Mouse (Mus musculus) forebrain, embryonic 11.5 days (tissue): ENCODE results near the gene Tpm4. TPM values are rescaled to one million over a fixed set of nuclear protein-coding genes. Genes with fewer than 3 reads are reported as not detected.

Experiments
- ATAC-seq: fragments of 200-750 bp; cut with Nextera tagmentation; replicated peaks from 2 replicates; pipeline ENCODE4 v1.8.0; 2017; ENCODE audit warnings: moderate TSS enrichment; ENCODE audit not compliant: low FRiP score
- DNase-seq: peaks from one replicate; pipeline ENCODE4 v3.0.0-alpha.2; 2017; ENCODE audit warnings: low spot score
- H3K27ac ChIP-seq: fragments of 300-500 bp; sonication (generic); 2 replicates; pipeline ENCODE4 v1.5.1; 2014; ENCODE audit warnings: low read depth, low read length
- H3K27me3 ChIP-seq: fragments of 300-500 bp; sonication (generic); 2 replicates; pipeline ENCODE4 v1.6.1; 2014; ENCODE audit warnings: mild to moderate bottlenecking, low read length, mixed read lengths; ENCODE audit not compliant: control insufficient read depth, insufficient read depth
- H3K36me3 ChIP-seq: fragments of 300-500 bp; sonication (generic); 2 replicates; pipeline ENCODE4 v1.6.1; 2014; ENCODE audit warnings: mild to moderate bottlenecking, low read length, moderate library complexity, mixed read lengths; ENCODE audit not compliant: control insufficient read depth, insufficient read depth
- H3K4me1 ChIP-seq: fragments of 300-500 bp; sonication (generic); replicated peaks from 2 replicates; pipeline ENCODE4 v1.6.1; 2014; ENCODE audit warnings: low read length, mixed read lengths; ENCODE audit not compliant: control insufficient read depth, insufficient read depth
- H3K4me2 ChIP-seq: fragments of 300-500 bp; sonication (generic); 2 replicates; pipeline ENCODE4 v1.6.1; 2014; ENCODE audit warnings: low read depth, mild to moderate bottlenecking, low read length, moderate library complexity, mixed read lengths; ENCODE audit not compliant: severe bottlenecking
- H3K4me3 ChIP-seq: fragments of 300-500 bp; sonication (generic); 2 replicates; pipeline ENCODE4 v1.5.1; 2014; ENCODE audit warnings: low read depth, low read length
- H3K9ac ChIP-seq: fragments of 300-500 bp; sonication (generic); 2 replicates; pipeline ENCODE4 v1.6.1; 2014; ENCODE audit warnings: low read length
- H3K9me3 ChIP-seq: fragments of 300-500 bp; sonication (generic); 2 replicates; pipeline ENCODE4 v1.6.1; 2016; ENCODE audit warnings: low read length, mixed read lengths; ENCODE audit not compliant: control insufficient read depth
- WGBS: fragments of 180-500 bp; shearing (Covaris S2); extraction: QIAGEN DNeasy Blood & Tissue Kit; methylation state at CpG from one replicate; pipeline ENCODE4 v1.1.7; 2014; 5-methylcytosine and 5-hydroxymethylcytosine counted together
- polyA plus RNA-seq: library from polyadenylated mRNA; unstranded; fragments of >200 nt; fragmentation: Nextera tagmentation; extraction: Ambion mirVana; gene quantifications from 2 replicates; pipeline ENCODE4 v1.2.1, GENCODE M21; 2014

Tpm4 gene
- polyA plus RNA-seq, 1 experiment from 2014 or later, result 557 TPM

- peaks cover 4% of the 10 kb centered on the region; the same call in 1 of the 2 replicates for H3K4me1 ChIP-seq
- H3K27me3 ChIP-seq, result no peaks in the 10 kb centered on the region
- DNase-seq (no peak), ATAC-seq (no peak)
- no peak overlapping the region for H3K4me2 ChIP-seq
- no peak overlapping the region for H3K4me3 ChIP-seq
- H3K9me3 ChIP-seq, result no peaks in the 10 kb centered on the region
- WGBS, result 64% methylated on average over 1 of the region's 1 CpGs
- H3K36me3 ChIP-seq, result peaks cover 2% of the 10 kb centered on the region; the same call in 1 of the 2 replicates
- no peak overlapping the region for H3K27ac ChIP-seq
- H3K9ac ChIP-seq, result no peak overlapping the region
Observed at GRCm38 (mm10) chr8:72133507-72133906, 1.3 kb upstream of the Tpm4 start.

- Histone ChIP-seq H3K27ac (peak overlapping the region; percentile 95), H3K27me3 (no peaks in the 10 kb centered on the region), H3K9ac (peak overlapping the region; percentile 96), H3K36me3 (peaks cover 5% of the 10 kb centered on the region; the same call in 1 of the 2 replicates), H3K9me3 (no peaks in the 10 kb centered on the region), H3K4me3 (peak overlapping the region; percentile 76), H3K4me1 (peaks cover 4% of the 10 kb centered on the region; the same call in 1 of the 2 replicates), H3K4me2 (peak overlapping the region; percentile 89)
- under 1% methylated on average over 62 of the region's 62 CpGs for WGBS
- ATAC-seq, result peak; percentile 81
- DNase-seq, result peak; percentile 88
Observed at GRCm38 (mm10) chr8:72135446-72136301, 899 bp downstream of the Tpm4 start.

GRCm38 (mm10) chr8:72136302-72136978, 1.7 kb downstream of the Tpm4 start:
- H3K36me3 ChIP-seq, result peaks cover 5% of the 10 kb centered on the region; the same call in 1 of the 2 replicates
- WGBS, result 2% methylated on average over 18 of the region's 18 CpGs
- no peaks in the 10 kb centered on the region for H3K9me3 ChIP-seq
- H3K4me3 ChIP-seq, result peak overlapping the region; percentile 76
- H3K27me3 ChIP-seq, result no peaks in the 10 kb centered on the region
- H3K4me1 ChIP-seq, result peaks cover 4% of the 10 kb centered on the region; the same call in 1 of the 2 replicates
- H3K9ac ChIP-seq, result peak overlapping the region; percentile 96
- peak; percentile 13; the same call in 1 of the 2 replicates for ATAC-seq
- peak overlapping the region; percentile 89 for H3K4me2 ChIP-seq
- DNase-seq, result peak; percentile 74
- H3K27ac ChIP-seq, result peak overlapping the region; percentile 95

- DNase-seq (no peak), ATAC-seq (no peak)
- Histone ChIP-seq H3K4me2 (peak overlapping the region; percentile 89; the same call in 1 of the 2 replicates), H3K27ac (no peak overlapping the region), H3K27me3 (no peaks in the 10 kb centered on the region), H3K4me3 (no peak overlapping the region), H3K9ac (no peak overlapping the region), H3K4me1 (peaks cover 4% of the 10 kb centered on the region; the same call in 1 of the 2 replicates), H3K36me3 (peaks cover 5% of the 10 kb centered on the region; the same call in 1 of the 2 replicates), H3K9me3 (no peaks in the 10 kb centered on the region)
- 94% methylated on average over 2 of the region's 2 CpGs for WGBS
Observed at GRCm38 (mm10) chr8:72137431-72137830, 2.7 kb downstream of the Tpm4 start.

- Histone ChIP-seq H3K36me3 (peaks cover 5% of the 10 kb centered on the region; the same call in 1 of the 2 replicates), H3K4me3 (no peak overlapping the region), H3K9me3 (no peaks in the 10 kb centered on the region), H3K27me3 (no peaks in the 10 kb centered on the region), H3K4me2 (no peak overlapping the region), H3K27ac (no peak overlapping the region), H3K9ac (no peak overlapping the region), H3K4me1 (peaks cover 4% of the 10 kb centered on the region; the same call in 1 of the 2 replicates)
- no peak for DNase-seq
- WGBS, result 94% methylated on average over 5 of the region's 5 CpGs
- ATAC-seq, result no peak
Observed at GRCm38 (mm10) chr8:72138456-72138855, 3.7 kb downstream of the Tpm4 start.

GRCm38 (mm10) chr8:72143256-72143824, 8.6 kb downstream of the Tpm4 start:
- H3K27me3 ChIP-seq, result no peaks in the 10 kb centered on the region
- ATAC-seq, result no peak
- no peak for DNase-seq
- no peak overlapping the region for H3K9ac ChIP-seq
- no peak overlapping the region for H3K4me3 ChIP-seq
- no peaks in the 10 kb centered on the region for H3K9me3 ChIP-seq
- 91% methylated on average over 13 of the region's 13 CpGs for WGBS
- H3K27ac ChIP-seq, result no peak overlapping the region
- no peak overlapping the region for H3K4me2 ChIP-seq
- H3K4me1 ChIP-seq, result no peaks in the 10 kb centered on the region
- H3K36me3 ChIP-seq, result peaks cover 20% of the 10 kb centered on the region; the same call in 1 of the 2 replicates

GRCm38 (mm10) chr8:72144345-72144975, 9.7 kb downstream of the Tpm4 start:
- Histone ChIP-seq H3K9ac (no peak overlapping the region), H3K36me3 (peaks cover 15% of the 10 kb centered on the region; the same call in 1 of the 2 replicates), H3K9me3 (no peaks in the 10 kb centered on the region), H3K4me2 (no peak overlapping the region), H3K4me3 (no peak overlapping the region), H3K4me1 (no peaks in the 10 kb centered on the region), H3K27me3 (no peaks in the 10 kb centered on the region), H3K27ac (no peak overlapping the region)
- 88% methylated on average over 5 of the region's 5 CpGs for WGBS
- peak; percentile 35 for DNase-seq
- ATAC-seq, result no peak

GRCm38 (mm10) chr8:72145511-72145910, 10.7 kb downstream of the Tpm4 start:
- Histone ChIP-seq H3K4me1 (no peaks in the 10 kb centered on the region), H3K27ac (no peak overlapping the region), H3K9me3 (no peaks in the 10 kb centered on the region), H3K27me3 (no peaks in the 10 kb centered on the region), H3K9ac (no peak overlapping the region), H3K4me2 (no peak overlapping the region), H3K4me3 (no peak overlapping the region), H3K36me3 (peaks cover 15% of the 10 kb centered on the region; the same call in 1 of the 2 replicates)
- peak; percentile 13 for DNase-seq
- 92% methylated on average over 3 of the region's 3 CpGs for WGBS
- no peak for ATAC-seq
